Mouse (Mus musculus) hindbrain, embryonic 15.5 days (tissue): ENCODE measurements at regions not wholly inside any gene's neighbourhood (a gene's known extent, or its start where the extent isn't known, plus 50 kb on each side); places are given as distances from the start of the nearest gene placed in this dataset.

Experiments
- ATAC-seq: fragments of 200-750 bp; cut with Nextera tagmentation; 2 replicates; pipeline ENCODE4 v1.8.0; 2017; ENCODE audit warnings: low read depth, moderate number of reproducible peaks, moderate TSS enrichment; ENCODE audit not compliant: low FRiP score
- H3K27ac ChIP-seq: fragments of 300-500 bp; sonication (generic); replicated peaks from 2 replicates; pipeline ENCODE4 v1.5.1; 2015; ENCODE audit warnings: mild to moderate bottlenecking, inconsistent platforms
- H3K27me3 ChIP-seq: fragments of 300-500 bp; sonication (generic); 2 replicates; pipeline ENCODE4 v1.6.1; 2015; ENCODE audit warnings: control low read depth, inconsistent platforms
- H3K36me3 ChIP-seq: fragments of 300-500 bp; sonication (generic); 2 replicates; pipeline ENCODE4 v1.6.1; 2015; ENCODE audit warnings: control low read depth, inconsistent platforms
- H3K4me1 ChIP-seq: fragments of 300-500 bp; sonication (generic); replicated peaks from 2 replicates; pipeline ENCODE4 v1.6.1; 2015; ENCODE audit warnings: control low read depth, inconsistent platforms
- H3K4me2 ChIP-seq: fragments of 300-500 bp; sonication (generic); 2 replicates; pipeline ENCODE4 v1.6.1; 2015; ENCODE audit warnings: moderate library complexity, mild to moderate bottlenecking, inconsistent platforms
- H3K4me3 ChIP-seq: fragments of 300-500 bp; sonication (generic); 2 replicates; pipeline ENCODE4 v1.5.1; 2015; ENCODE audit warnings: mild to moderate bottlenecking, inconsistent platforms
- H3K9ac ChIP-seq: fragments of 300-500 bp; sonication (generic); 2 replicates; pipeline ENCODE4 v1.6.1; 2015; ENCODE audit warnings: inconsistent platforms
- H3K9me3 ChIP-seq: fragments of 300-500 bp; sonication (generic); 2 replicates; pipeline ENCODE4 v1.6.1; 2016; ENCODE audit warnings: control low read depth, inconsistent platforms
- WGBS: fragments of 180-500 bp; shearing (Covaris S2); methylation state at CpG from one replicate; pipeline ENCODE4 v1.1.7; 2015; 5-methylcytosine and 5-hydroxymethylcytosine counted together

- Histone ChIP-seq H3K27ac (no peak overlapping the region), H3K27me3 (no peaks in the 10 kb centered on the region), H3K4me3 (no peak overlapping the region), H3K4me1 (no peaks in the 10 kb centered on the region), H3K4me2 (no peak overlapping the region), H3K36me3 (no peaks in the 10 kb centered on the region), H3K9ac (no peak overlapping the region), H3K9me3 (no peaks in the 10 kb centered on the region)
- 100% methylated on average over 1 of the region's 1 CpGs for WGBS
- no peak for ATAC-seq
Observed at GRCm38 (mm10) chr3:45659052-45659451, 280.9 kb downstream of the Pcdh10 start.

- no peak overlapping the region for H3K4me3 ChIP-seq
- no peak overlapping the region for H3K9ac ChIP-seq
- H3K4me2 ChIP-seq: no peak overlapping the region
- ATAC-seq: no peak
- H3K9me3 ChIP-seq: no peaks in the 10 kb centered on the region
- no peaks in the 10 kb centered on the region for H3K36me3 ChIP-seq
- H3K4me1 ChIP-seq: no peaks in the 10 kb centered on the region
- no peak overlapping the region for H3K27ac ChIP-seq
- no peaks in the 10 kb centered on the region for H3K27me3 ChIP-seq
Observed at GRCm38 (mm10) chr3:45670434-45670833, 292.2 kb downstream of the Pcdh10 start.

- Histone ChIP-seq H3K9ac (no peak overlapping the region), H3K27ac (no peak overlapping the region), H3K27me3 (0 out of 2 replicates have a peak, but pooled peaks cover 3% of the 10 kb centered on the region), H3K36me3 (no peaks in the 10 kb centered on the region), H3K4me1 (peaks cover 4% of the 10 kb centered on the region; the same call in 1 of the 2 replicates), H3K9me3 (no peaks in the 10 kb centered on the region), H3K4me2 (no peak overlapping the region), H3K4me3 (no peak overlapping the region)
- no peak for ATAC-seq
- 89% methylated on average over 6 of the region's 6 CpGs for WGBS
Observed at GRCm38 (mm10) chr3:45677672-45678071, 299.5 kb downstream of the Pcdh10 start.

GRCm38 (mm10) chr3:45681410-45681809, 303.2 kb downstream of the Pcdh10 start:
- Histone ChIP-seq H3K9me3 (no peaks in the 10 kb centered on the region), H3K27ac (no peak overlapping the region), H3K4me2 (peak overlapping the region; percentile 49), H3K27me3 (0 out of 2 replicates have a peak, but pooled peaks cover 3% of the 10 kb centered on the region), H3K36me3 (no peaks in the 10 kb centered on the region), H3K4me3 (peak overlapping the region; percentile 19), H3K9ac (no peak overlapping the region), H3K4me1 (peaks cover 4% of the 10 kb centered on the region; the same call in 1 of the 2 replicates)
- no peak for ATAC-seq
- under 1% methylated on average over 12 of the region's 12 CpGs for WGBS

GRCm38 (mm10) chr3:45707891-45708290, 329.7 kb downstream of the Pcdh10 start:
- H3K4me1 ChIP-seq: no peaks in the 10 kb centered on the region
- H3K27ac ChIP-seq: no peak overlapping the region
- 56% methylated on average over 1 of the region's 1 CpGs for WGBS
- no peak overlapping the region for H3K4me3 ChIP-seq
- no peak overlapping the region for H3K9ac ChIP-seq
- no peak for ATAC-seq
- no peak overlapping the region for H3K4me2 ChIP-seq
- H3K27me3 ChIP-seq: no peaks in the 10 kb centered on the region
- no peaks in the 10 kb centered on the region for H3K36me3 ChIP-seq
- no peaks in the 10 kb centered on the region for H3K9me3 ChIP-seq
